Mouse (Mus musculus): Measurements from ENCODE around the gene Rcl1. TPM values are rescaled to one million over a fixed set of nuclear protein-coding genes. Genes with fewer than 3 reads are reported as not detected.

Rcl1 gene
- 27.1 and 38.7 TPM in 2 replicates for polyA plus RNA-seq (2015; fragmentation: Nextera tagmentation; extraction: Ambion mirVana)

DNA sequence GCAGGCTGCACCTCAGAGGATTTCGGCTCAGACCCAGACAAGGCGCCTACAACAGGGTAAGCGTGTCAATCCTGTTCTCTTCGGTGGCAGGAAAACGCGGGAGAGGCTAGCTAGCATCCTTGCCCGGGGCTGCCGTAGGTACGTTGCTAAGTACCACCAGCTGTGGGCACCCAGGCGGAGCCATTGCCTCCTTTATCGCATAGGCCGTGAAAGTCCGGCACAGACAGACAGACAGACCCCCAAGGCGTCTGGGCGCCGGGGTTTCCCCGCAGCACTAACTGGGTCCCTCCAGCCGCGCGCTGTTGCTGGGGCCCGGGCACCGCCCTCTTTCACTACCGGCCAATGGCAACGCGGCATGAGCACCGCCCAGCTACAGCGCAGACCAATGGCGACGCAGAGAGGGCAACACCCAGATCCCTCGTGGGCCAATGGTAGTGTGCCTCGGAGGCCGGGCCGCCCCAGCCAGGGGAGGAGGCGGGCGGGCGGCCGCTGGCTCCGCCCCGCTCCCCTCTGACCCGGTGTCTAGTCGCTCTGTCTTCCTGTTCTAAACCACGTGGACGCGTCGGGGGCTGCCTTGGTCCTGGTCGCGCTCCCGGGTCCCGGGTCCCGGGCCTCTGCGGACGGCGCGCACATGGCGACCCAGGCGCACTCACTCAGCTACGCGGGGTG, at the start of gene Rcl1:
Rcl1 (plus strand) TSS at position 502 of the 669 bp plus-strand sequence.

Small RNA genes lying within 50 kb of the gene (microRNA-seq; reads per million reads assigned to microRNA genes)
- gene Mir101b (ENCODE audit: borderline replicate concordance, insufficient number of aligned reads), result 1,007 reads per million, percentile 76 among the genes with 10 or more reads in this experiment

Other genes with a start within 250 kb of the Rcl1 start
- gene Plpp6, start 137.4 kb upstream of the Rcl1 start, polyA plus RNA-seq (2015; fragmentation: Nextera tagmentation; extraction: Ambion mirVana), result 7.2 and 12.8 TPM in 2 replicates
- 2.3 and 4.7 TPM in 2 replicates for gene 4430402I18Rik, start 133.6 kb upstream of the Rcl1 start, polyA plus RNA-seq (2015; fragmentation: Nextera tagmentation; extraction: Ambion mirVana)
- gene Cdc37l1, start 111.0 kb upstream of the Rcl1 start, polyA plus RNA-seq (2015; fragmentation: Nextera tagmentation; extraction: Ambion mirVana), result 16.2 and 26.5 TPM in 2 replicates
- gene Ak3, start 53.4 kb upstream of the Rcl1 start, polyA plus RNA-seq (2015; fragmentation: Nextera tagmentation; extraction: Ambion mirVana), result 70.1 and 155 TPM in 2 replicates
- 6.8 and 7.8 TPM in 2 replicates for gene Jak2, start 150.5 kb downstream of the Rcl1 start, polyA plus RNA-seq (2015; fragmentation: Nextera tagmentation; extraction: Ambion mirVana)
- 5.0 and 6.6 TPM in 2 replicates for gene Insl6, start 224.0 kb downstream of the Rcl1 start, polyA plus RNA-seq (2015; fragmentation: Nextera tagmentation; extraction: Ambion mirVana)
- gene Rln1, start 233.3 kb downstream of the Rcl1 start, polyA plus RNA-seq (2015; fragmentation: Nextera tagmentation; extraction: Ambion mirVana), result 0.35 and 0.41 TPM in 2 replicates